Mouse (Mus musculus) MEL (cell line): ENCODE data around the gene Pold1.

Experiments used
- CTCF ChIP-seq, 3 experiments: IDR thresholded peaks in 2 of 3; conservative IDR thresholded peaks in 1 of 3; 2 replicates each; pipeline ENCODE4 v1.5.1; 2011 to 2012; ENCODE audit warnings: low read length in 3 of 3, low read depth in 2 of 3, mild to moderate bottlenecking in 2 of 3, improper control_type of control experiment in 1 of 3, inconsistent platforms in 1 of 3, mixed read lengths in 1 of 3, moderate library complexity in 1 of 3; ENCODE audit not compliant: control insufficient read depth in 1 of 3, insufficient read depth in 1 of 3, poor library complexity in 1 of 3, severe bottlenecking in 1 of 3
- GABPA ChIP-seq: IDR thresholded peaks from 2 replicates; pipeline ENCODE4 v1.6.1; 2012; ENCODE audit warnings: low read depth, mild to moderate bottlenecking, inconsistent platforms, low read length, improper control_type of control experiment, moderate library complexity
- JUND ChIP-seq: IDR thresholded peaks from 2 replicates; pipeline ENCODE4 v1.6.1; 2011; ENCODE audit warnings: low read depth, mild to moderate bottlenecking, improper control_type of control experiment, low read length
- KAT2A ChIP-seq: conservative IDR thresholded peaks from 2 replicates; pipeline ENCODE4 v1.6.1; 2012; ENCODE audit warnings: low read depth, low read length, improper control_type of control experiment, inconsistent platforms
- MAZ ChIP-seq: IDR thresholded peaks from 2 replicates; pipeline ENCODE4 v1.6.1; 2012; ENCODE audit warnings: low read depth, mild to moderate bottlenecking, inconsistent platforms, low read length, improper control_type of control experiment
- MYB ChIP-seq: IDR thresholded peaks from 2 replicates; pipeline ENCODE4 v1.6.1; 2011; ENCODE audit warnings: mild to moderate bottlenecking, low read depth, low read length, improper control_type of control experiment
- NELFE ChIP-seq: IDR thresholded peaks from 2 replicates; pipeline ENCODE4 v1.6.1; 2011; ENCODE audit warnings: low read depth, low read length, improper control_type of control experiment
- POLR2A ChIP-seq, 2 experiments: IDR thresholded peaks; 2 replicates each; pipeline ENCODE4 v1.6.1; 2011 to 2012; ENCODE audit warnings: low read length in 2 of 2, mild to moderate bottlenecking in 2 of 2, control low read depth in 1 of 2, improper control_type of control experiment in 1 of 2, low read depth in 1 of 2, moderate library complexity in 1 of 2; ENCODE audit not compliant: control insufficient read depth in 1 of 2, insufficient read depth in 1 of 2, poor library complexity in 1 of 2
- USF1 ChIP-seq: IDR thresholded peaks from 2 replicates; pipeline ENCODE4 v1.6.1; 2014; ENCODE audit warnings: low read depth, mild to moderate bottlenecking, inconsistent platforms, low read length, improper control_type of control experiment, moderate library complexity
- USF2 ChIP-seq, 2 experiments: IDR thresholded peaks; 2 replicates each; pipeline ENCODE4 v1.6.1; 2011 to 2012; ENCODE audit warnings: improper control_type of control experiment in 2 of 2, low read length in 2 of 2, borderline replicate concordance in 1 of 2, inconsistent platforms in 1 of 2, low read depth in 1 of 2, mild to moderate bottlenecking in 1 of 2; ENCODE audit not compliant: insufficient read depth in 1 of 2
- ZNF384 ChIP-seq: IDR thresholded peaks from 2 replicates; pipeline ENCODE4 v1.6.1; 2012; ENCODE audit warnings: low read depth, mild to moderate bottlenecking, inconsistent platforms, low read length, improper control_type of control experiment

GRCm38 (mm10) chr7:44523056-44523455, 25.6 kb downstream of the Pold1 start:
- TF ChIP-seq CTCF (IDR thresholded peaks at IDR 0.05 in 2 of 3, conservative IDR thresholded peaks at IDR 0.05 in 1 of 3; ENCODE audit: control insufficient read depth in 1 of 3, insufficient read depth in 1 of 3, low read depth in 2 of 3, low read length in 3 of 3, poor library complexity in 1 of 3, severe bottlenecking in 1 of 3) (no peak), GABPA (no peak), NELFE (no peak), POLR2A (IDR thresholded peaks at IDR 0.05; ENCODE audit: control insufficient read depth in 1 of 2, insufficient read depth in 1 of 2, low read depth in 1 of 2, low read length in 2 of 2, poor library complexity in 1 of 2) (no peak), USF1 (no peak), MYB (no peak), USF2 (IDR thresholded peaks at IDR 0.05; ENCODE audit: borderline replicate concordance in 1 of 2, insufficient read depth in 1 of 2, low read depth in 1 of 2, low read length in 2 of 2) (no peak), MAZ (no peak), JUND (no peak), KAT2A (no peak), ZNF384 (no peak)
